Mouse (Mus musculus): ENCODE results near the gene Gm42420.

- TF ChIP-seq CTCF (IDR thresholded peaks at IDR 0.05; ENCODE audit: control insufficient read depth, insufficient read depth, low read length), result no peak
- TF ChIP-seq POLR2A (IDR thresholded peaks at IDR 0.05; ENCODE audit: borderline replicate concordance, control insufficient read depth, low read depth, low read length), result no peak
These were observed 26.1 kb upstream of the Gm42420 start for GRCm38 (mm10) chr6:39559276-39559939.

Data from bone marrow, adult 2 months (tissue).